Mouse (Mus musculus): ENCODE measurements around the gene 4933414I15Rik.

Gene 4933414I15Rik

DNA sequence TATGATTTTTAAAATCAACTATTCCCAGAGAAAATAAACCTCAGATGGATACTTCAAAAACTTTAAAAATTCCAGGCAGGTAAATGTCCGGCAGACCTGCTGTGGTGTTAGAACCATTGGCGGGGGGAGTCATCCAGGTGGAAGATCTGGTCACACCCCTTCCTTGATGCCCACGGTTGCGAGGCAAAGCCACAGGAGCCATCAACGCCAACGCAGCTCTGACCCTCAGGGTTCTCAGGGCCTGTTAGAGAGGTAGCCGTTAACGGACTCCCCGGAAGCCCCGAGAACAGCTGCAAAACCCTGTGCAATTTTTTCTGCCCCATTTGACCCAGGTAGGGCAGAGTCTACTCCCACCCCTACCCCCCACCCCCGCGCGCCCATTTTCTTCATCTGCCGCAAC lies at the start of gene 4933414I15Rik:
4933414I15Rik (minus strand) TSS at position 260 of the 400 bp plus-strand sequence.
- DNase-seq: no peak

- DNase-seq: no peak
Measured at GRCm38 (mm10) chr11:50981667-50982066, 38.1 kb upstream of the 4933414I15Rik start, which contains the start of gene Olfr1377. Gene Olfr1377, plus strand, starts transcription at chr11:50981967.

DNA sequence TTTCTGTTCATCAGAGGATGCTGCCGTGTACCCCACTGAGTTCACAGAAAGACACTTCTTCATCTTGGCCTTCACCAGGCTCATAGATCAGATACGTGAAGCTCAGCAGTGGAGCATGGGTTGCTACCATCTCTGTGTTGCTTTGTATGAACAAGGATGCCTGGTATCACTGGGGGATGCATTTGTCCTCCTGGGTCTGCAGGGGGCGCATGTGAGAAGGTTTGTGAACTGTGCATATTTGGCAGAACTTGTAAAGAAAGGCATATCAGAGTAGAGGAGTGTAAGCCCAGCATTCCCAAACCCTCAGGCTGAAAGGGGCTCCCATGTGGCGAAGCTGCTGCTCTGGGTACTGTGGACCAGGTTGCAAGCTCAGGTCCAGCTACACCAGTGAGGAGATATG lies 33.7 kb upstream of the 4933414I15Rik start:
- no peak for DNase-seq

GRCm38 (mm10) chr11:50966230-50966629 lies 22.7 kb upstream of the 4933414I15Rik start, which contains the start of gene Olfr1378:
Gene Olfr1378, plus strand, starts transcription at chr11:50966530.
- DNase-seq: no peak

GRCm38 (mm10) chr11:50964886-50965285 lies 21.3 kb upstream of the 4933414I15Rik start:
- DNase-seq: no peak

DNA sequence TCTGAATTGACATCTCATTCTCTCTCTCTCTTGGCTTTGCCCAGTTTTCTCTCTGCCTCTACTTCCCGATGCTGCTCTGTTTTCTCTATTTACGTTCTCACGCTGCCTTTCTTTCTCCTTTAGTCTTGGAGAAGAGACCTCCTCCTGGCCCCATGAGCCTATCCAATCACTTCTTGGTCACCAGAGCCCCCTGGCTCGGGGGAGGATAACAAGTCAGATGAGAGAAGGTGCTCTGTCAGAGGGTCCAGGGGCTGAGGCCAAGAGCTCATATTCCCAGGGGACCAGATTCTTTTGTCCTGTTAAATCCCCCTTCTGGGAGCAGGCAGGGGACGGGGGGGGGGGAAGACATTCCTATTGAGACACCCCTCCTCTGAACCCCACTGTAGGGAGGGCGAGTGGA lies 10.1 kb upstream of the 4933414I15Rik start, which contains the start of gene Prop1:
Prop1 (minus strand) TSS at position 101 of the 400 bp plus-strand sequence.
- DNase-seq: no peak

GRCm38 (mm10) chr11:50952290-50952689 lies 8.7 kb upstream of the 4933414I15Rik start:
- DNase-seq: no peak

GRCm38 (mm10) chr11:50942386-50942785 lies 1.2 kb downstream of the 4933414I15Rik start:
- no peak for DNase-seq

- DNase-seq: no peak
Measured at GRCm38 (mm10) chr11:50939621-50940366, 3.8 kb downstream of the 4933414I15Rik start.

DNA sequence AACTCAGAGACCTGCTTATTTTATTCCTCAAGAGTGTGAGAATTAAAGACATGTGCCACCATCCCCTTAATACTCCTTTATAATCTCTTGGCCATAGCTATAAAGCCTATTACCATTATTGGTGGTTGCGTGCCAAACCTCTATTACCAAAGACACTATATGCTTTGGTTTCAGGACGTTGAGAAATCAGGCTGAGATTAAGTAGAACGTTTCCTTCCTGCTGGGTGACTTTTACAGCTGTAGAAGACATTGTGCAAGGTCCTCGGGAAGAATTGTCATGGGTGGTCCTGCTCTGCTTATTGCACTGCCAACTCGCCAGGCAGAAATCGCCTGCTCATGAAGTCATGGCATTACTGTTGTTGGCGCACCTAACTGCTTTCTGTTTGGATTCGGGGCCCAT lies 5.1 kb downstream of the 4933414I15Rik start:
- no peak for DNase-seq

DNA sequence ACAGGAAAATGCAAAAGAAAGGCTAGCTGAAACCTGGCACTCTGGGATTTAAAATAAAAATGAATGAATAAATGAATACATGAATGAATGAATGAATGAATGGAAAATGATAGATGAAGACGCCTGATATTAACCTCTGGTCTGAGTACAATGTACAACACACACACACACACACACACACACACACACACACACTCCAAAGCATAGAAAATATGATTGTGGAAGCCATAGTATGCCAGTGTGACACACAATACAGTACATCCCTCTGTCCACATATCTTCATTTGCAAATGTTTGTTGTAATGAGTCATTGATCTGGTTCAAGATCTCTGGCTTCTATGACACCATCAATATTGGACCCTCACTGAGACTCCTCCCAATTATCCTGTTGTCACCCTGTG lies 11.5 kb downstream of the 4933414I15Rik start:
- DNase-seq: no peak

GRCm38 (mm10) chr11:50931451-50931866 lies 12.1 kb downstream of the 4933414I15Rik start, which contains the start of gene Zfp354b:
Gene Zfp354b, minus strand, starts transcription at chr11:50931633.
- peak; percentile 88 for DNase-seq

DNA sequence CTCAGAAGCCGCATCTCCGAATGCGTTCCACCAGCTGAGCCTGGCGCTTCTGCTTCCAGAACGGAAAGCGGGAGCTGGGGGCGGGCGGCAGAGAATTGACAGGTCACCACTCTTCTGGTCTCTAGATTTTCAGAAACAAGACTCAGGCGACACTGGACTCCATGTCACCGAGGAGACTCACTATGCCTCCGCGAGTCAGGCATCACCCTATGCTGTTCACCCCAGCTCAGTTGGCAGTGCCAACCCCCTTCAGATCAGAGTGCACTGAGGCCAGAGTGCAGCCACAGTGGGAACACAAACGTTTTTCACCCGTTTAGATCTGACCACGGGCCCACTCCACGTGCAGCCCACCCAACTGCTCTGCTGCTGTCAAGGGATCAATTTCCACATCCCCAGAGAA lies 12.5 kb downstream of the 4933414I15Rik start:
- no peak for DNase-seq

GRCm38 (mm10) chr11:50930469-50931014 lies 13.0 kb downstream of the 4933414I15Rik start:
- no peak for DNase-seq

DNA sequence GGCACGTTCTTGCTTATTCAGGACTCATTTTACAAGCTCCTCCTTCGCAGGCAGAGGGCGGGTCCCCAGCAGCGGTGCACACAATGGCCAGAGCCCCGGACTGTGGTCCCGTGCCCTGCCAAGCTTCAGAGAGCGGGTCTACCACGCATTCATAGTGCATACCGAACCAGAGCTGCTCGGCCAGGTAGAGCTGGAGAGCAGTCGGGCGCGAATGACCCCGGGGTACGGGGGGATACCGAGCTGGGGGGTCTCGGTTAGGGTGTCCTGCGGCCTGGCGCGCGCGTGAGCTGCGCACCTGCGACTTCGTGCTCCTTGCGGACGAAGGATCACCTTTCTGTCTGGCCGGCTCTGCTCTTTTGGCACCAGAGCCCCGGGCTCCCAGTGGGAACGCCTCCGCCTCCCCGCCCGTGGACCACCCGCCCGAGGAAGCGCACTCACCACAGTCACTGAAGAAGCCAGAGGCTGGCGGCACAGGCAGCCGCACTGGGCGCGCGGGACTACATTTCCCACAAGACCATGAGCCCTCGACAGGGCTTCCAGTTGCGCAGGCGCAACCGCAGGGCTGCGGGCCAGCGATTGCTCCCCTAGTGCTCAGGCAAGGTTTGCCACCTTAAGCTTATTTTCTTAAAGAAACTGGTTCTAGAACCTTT lies 27.8 kb downstream of the 4933414I15Rik start, which contains the start of gene Zfp2:
Zfp2 (minus strand) TSS at position 495 of the 650 bp plus-strand sequence.
- DNase-seq: peak; percentile 89

DNA sequence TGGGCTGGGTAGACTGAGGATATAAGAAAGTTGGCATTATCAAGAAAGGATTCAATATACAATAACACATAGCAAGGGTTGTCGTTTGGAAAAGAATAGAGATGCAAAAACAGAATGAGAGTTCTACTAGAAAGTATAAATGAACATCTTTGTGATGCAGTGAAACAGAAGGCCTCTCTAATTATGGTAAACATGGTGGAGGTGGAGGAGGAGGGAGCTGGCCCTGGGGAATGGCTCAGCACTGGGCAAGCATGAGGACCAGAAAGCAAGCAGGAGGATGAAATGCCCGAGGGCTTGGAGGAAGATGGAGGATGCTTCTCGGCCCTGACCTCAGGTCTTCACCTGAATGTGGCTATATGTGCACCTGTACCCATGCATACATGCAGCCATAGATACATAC lies 29.1 kb downstream of the 4933414I15Rik start:
- DNase-seq: no peak

DNA sequence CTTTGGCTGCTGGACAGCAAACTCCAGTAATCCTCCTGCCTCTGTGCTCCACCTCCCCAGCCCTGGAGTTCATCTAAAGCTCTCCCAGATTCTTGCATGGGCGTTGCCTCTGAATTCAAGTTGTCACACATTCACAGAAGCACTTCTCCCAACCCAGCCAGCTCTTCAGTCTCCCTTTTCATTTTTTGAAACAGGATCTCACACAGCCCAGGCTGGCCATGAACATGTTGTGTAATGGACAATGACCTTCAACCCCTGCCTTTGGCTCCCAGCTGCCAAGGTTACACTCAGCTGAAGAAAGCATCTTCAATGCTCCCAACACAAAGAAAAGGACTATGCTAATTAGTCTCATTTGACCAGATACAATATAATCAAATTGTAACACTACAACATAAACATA lies 30.3 kb downstream of the 4933414I15Rik start:
- DNase-seq: no peak

- DNase-seq: no peak
Measured at GRCm38 (mm10) chr11:50908136-50908535, 35.4 kb downstream of the 4933414I15Rik start.

DNA sequence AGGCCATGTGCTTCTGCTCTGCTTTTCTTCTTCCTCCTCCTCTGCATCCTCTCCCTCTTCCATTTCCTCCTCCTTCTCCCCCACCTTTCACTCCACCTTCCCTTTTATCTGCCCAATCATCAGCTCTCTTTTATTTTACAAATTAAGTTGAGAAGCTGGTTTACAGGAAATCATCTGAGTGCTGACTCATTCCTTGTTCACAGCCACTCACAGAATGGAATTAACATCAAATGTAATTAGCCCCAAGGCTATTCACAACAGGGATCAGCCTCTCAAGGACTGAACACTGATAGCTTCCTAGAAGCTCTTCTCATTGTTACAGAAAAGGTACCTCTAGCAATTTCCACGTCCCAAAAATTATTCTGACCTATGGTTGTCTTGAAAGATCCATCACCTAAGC lies 46.2 kb downstream of the 4933414I15Rik start:
- DNase-seq: no peak

DNA sequence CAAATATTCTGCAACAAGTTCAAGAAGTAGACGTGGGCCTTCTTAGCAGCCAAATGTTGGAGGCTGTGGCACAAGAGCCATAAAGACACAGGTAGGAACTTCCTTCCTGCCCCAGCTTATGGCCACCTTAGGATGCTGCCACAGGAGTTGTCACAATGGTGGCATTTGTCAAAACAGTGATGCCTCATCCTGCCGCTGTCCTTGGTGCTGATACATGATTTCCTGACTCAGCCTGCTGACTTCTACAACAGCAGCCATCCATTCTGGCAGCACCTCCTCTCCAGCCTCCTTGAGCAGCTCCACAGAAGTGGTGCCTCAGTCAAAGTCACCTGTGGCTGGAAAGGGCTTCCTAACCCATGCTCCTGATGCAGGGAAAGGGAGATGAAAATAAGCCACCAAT lies 51.1 kb downstream of the 4933414I15Rik start:
- no peak for DNase-seq

All from cerebellum, adult 8-10 months (tissue).